Mouse (Mus musculus) activated CD4-positive, CD25-positive, alpha-beta regulatory T cell, adult 4 months (primary cell): ENCODE data around the gene Scml4. TPM values are rescaled to one million over a fixed set of nuclear protein-coding genes. Genes with fewer than 3 reads are reported as not detected.

Source experiments
- ATAC-seq: one replicate; pipeline ENCODE4 v1.8.0; 2017
- polyA plus RNA-seq, 2 experiments: library from polyadenylated mRNA; unstranded; fragments of 100-300 nt; shearing (Covaris generic); gene quantifications; one replicate each; pipeline ENCODE4 v1.2.1; 2017

The Scml4 gene
- 10 to 100 TPM; 26.9 to 40.4 TPM for polyA plus RNA-seq

- ATAC-seq, result peak; percentile 68
Observed at GRCm38 (mm10) chr10:42860159-42860911, at the start of gene Scml4. Gene Scml4, plus strand, starts transcription at chr10:42860370.

DNA sequence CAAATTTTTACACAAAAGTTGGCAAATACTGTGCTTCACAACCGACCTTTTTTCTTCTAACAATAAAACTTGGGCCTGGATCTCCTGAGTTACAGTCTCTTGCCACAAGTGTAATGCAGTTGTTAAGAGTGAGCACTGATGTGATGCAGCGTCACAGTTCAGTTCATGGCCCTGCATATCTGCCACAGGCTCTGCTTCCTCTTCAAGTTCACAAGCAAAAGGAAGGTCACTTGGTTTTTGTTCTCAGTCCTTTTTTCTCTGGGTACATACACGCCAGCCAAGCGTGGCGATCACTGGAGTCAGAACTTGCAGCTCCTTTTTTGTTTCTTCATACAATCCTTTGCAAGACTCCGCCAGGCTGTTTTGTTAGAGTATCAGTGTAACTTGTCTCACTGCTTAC, 34.2 kb upstream of the Scml4 start:
- no peak for ATAC-seq

GRCm38 (mm10) chr10:42827155-42827554, 33.0 kb upstream of the Scml4 start:
- no peak for ATAC-seq

DNA sequence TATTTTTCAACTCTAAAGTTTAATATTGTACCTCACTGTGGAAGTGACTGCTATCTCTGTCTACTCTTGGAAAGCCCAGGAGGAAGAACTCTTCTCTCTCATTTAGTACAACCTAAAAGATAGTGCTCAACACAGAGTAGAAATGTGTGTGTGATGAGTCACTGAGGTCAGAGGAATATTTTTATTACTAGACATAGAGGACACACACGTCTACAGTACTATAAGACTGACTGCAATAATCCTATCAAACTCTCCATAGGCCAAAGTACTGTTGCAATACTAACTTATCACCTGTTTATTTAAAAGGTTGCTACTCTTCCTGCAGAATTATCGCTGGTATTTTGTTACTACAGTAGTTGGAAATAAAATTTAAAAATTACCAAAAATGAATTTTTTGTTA, 30.2 kb upstream of the Scml4 start:
- ATAC-seq, result no peak

DNA sequence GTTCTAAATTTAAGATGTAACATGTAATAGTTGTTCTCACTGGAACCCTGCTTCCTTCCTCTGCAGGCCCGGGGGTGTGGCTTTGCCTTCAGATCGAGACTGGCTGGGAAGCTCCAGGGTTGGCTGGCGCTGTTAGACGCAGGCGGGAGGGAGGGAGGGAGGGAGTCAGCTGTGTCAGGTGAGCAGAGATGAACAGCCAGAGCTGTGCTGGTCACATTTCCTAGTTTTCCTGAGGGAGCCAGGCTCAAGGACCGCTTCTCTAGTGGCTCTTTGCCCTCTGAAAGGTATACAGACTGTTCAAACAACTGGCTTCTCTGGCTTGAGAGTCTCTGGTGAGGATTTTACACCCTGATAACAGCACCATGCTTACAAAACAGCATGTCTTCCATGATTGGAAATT, 29.8 kb upstream of the Scml4 start:
- ATAC-seq, result no peak

- ATAC-seq, result no peak
Observed at GRCm38 (mm10) chr10:42832677-42833076, 27.5 kb upstream of the Scml4 start.

DNA sequence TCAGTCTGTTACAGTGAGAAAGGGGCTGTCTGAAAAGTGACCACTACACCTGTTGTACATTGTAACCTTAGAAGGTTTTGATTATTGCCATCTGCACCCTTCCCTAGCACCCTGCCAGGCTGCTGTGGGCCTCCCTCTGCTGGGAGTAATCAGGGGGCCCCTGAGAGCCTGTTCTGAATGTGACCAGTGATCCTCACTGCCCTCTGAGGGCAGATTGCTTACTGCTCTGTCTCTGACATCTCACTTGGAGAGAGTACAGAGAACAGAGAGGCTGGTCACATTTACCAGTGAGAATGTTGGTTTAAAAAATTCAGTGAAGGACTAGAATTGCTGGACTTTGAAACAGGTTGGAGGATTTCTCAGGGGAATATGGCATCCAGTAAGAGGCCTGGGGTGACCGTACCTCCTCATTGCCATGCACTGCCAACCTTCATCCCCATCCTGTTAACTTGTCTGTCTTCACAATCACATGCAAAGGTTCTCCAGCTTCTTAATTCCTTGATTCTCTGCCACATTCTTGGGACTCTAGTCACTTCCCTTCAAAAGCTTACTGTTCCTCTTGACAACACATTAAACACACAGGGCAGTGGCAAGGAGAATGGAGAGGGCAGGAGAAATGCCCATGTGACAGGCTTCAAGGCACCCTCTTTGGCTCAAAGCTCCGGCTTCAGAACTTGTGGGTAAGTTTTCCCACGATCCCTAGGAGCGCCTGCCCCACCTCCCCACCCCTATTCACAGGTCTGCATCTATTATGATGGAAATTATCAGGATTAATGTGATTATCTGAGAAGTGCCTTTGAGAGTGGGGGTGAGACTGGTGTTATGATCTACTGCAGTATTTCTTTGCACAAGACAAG, 26.1 kb upstream of the Scml4 start:
- no peak for ATAC-seq

GRCm38 (mm10) chr10:42838106-42838505, 22.1 kb upstream of the Scml4 start:
- ATAC-seq, result no peak

GRCm38 (mm10) chr10:42838736-42839135, 21.4 kb upstream of the Scml4 start:
- ATAC-seq, result peak; percentile 82

DNA sequence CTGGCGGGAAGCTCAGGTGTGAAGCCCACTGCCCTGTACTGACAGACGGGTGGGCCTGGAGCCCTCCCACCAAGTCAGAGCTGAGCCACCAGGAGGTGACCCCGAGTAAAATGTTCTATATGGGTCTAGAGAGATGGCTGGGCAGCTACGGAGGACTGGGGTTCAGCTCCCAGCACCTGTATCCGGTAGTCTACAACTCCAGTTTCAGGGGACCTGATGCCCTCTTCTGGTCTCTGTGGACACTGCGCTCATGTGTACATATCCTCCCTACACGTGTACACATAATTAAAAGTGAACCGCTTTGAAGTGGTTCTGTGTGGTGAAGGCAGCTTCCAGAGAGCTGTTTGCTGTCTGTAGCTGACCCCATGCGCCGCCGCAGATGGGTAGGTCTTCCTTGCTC, 20.1 kb upstream of the Scml4 start:
- no peak for ATAC-seq

GRCm38 (mm10) chr10:42841531-42842195, 18.5 kb upstream of the Scml4 start:
- no peak for ATAC-seq

DNA sequence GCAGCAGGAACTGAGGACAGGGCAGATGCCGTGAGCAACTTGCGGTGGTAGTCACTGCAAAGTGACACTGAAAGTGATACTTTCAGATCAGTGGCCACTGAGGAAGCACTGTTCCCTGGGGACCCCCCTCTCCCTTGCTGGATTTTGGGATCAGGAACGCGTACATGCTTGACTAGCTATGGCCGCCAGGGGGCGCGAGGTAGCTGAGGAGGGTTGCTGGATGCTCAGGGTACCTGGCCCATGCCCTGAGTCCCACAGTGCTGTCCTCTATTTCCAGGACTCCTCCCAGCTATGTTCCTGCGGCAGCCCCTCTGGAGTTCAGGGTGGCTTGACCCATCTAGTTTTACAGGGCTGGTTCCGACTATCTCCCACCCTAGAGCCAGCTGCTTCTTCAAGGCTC, 17.8 kb upstream of the Scml4 start:
- ATAC-seq, result no peak

- ATAC-seq, result no peak
Observed at GRCm38 (mm10) chr10:42843416-42843815, 16.8 kb upstream of the Scml4 start.

DNA sequence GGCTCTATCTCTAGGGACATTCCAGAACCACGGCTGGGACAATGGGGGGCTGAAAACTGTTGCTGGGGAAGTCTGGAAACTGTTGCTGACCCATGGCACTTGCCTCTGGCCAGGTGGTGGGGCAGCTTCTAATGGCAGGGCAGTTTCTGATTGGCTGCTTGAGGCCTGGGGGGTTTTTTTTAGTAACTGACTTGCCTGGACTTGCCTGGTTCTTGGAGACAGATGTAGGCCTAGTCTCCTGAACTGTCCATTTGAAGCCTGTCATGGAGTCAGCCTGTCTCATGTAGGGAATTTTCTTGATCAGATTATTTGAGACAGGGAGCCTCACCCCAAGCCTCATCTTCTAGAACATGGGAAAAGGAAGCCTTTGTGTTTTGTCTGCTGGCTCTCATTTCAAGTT, 14.7 kb upstream of the Scml4 start:
- no peak for ATAC-seq

DNA sequence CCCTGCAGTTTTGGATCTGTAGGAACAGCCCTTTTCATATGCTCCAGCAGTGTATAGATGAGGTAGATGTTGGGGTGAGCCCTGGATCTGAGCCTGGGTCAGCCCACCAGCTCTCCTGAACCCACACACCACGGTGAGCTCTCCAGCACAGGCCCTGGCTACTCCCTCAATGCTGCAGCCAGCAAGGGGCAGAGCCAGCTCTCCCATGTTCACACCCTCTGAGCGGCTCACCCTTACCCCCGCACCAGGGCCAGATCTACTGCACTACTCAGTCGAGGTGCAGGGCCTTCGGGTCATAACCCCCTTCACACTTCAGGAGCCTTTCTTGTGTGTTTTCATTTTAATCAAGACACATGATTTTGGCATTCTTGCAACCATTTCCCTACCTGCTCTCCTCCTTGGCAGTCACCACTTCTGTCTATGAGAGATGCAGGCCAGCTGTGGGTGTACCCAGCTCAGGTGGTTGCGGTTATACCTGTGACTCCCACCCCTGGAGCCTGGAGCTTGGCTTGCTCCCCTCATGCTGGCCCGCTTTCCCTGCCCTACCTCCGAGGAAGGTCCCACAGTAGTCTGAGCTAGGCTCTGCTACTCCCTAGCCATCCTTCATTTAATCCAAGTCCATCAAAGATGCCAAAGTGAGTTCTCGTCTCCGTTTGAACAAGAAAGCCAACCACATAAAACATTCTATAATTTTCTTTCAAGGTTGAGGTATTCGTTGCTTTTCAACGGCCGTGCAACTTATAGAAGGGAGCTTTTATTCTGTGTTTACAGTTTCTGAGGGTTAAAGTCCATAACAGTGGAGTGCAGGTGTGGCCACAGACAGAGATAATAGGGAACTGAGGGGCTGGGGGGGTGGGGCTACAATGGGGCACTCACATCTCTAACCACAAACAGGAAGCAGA, 11.7 kb upstream of the Scml4 start:
- no peak for ATAC-seq

DNA sequence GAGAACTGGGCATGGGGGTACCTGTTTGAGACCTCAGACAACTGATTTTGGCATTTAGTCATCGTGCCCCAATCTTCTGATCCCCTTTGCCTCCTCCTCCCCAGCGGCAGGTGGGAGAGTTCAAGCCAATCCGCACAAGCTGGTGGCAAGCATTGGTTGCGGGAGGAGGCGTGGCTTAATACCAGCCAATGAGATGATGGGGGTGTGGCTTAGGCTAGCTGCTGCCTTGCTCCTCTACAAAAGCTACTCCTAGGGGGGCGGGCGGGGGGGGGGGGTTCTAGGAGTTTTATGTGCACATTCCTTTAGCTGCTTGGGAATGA, 11.1 kb upstream of the Scml4 start:
- ATAC-seq, result no peak

DNA sequence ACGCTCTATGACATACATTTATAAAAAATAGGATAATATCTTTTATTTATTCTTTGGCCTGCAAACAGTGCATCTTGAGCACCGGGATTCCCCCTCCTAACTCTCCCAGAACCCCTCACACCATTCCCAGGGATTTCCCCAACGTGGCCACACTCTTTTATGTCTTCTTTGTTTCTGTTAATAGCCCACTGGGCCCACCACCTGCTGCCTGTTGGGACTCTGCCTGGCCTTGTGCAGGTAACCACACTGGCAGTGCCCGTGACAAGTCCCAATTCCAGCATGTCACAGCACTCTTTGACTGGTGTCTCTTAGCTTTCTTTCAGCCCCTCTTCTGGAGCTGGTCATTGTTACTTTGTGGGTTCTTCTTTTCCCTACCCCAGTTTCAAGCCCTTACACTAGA, 5.3 kb upstream of the Scml4 start:
- ATAC-seq, result no peak

DNA sequence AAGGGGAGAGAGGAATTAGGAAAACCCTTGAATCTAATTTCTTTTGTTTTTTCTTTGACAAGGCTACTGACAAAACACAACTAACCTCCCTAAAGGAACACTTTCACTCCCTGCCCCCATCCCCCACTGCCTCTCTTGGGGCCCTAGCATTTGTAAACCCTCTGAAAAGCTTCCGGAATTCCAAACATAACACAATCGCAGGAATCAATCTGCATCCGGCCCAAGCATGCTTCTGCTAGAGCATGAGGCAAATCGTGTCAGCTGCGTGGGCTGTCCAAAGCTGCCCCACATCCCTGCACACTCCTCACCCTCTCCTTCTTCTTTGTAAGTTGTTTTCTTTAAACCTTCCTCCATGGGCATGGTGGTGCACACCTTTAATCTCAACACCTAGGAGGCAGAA, 4.9 kb upstream of the Scml4 start:
- no peak for ATAC-seq

- no peak for ATAC-seq
Observed at GRCm38 (mm10) chr10:42856574-42856973, 3.6 kb upstream of the Scml4 start.

GRCm38 (mm10) chr10:42857021-42857420, 3.1 kb upstream of the Scml4 start:
- ATAC-seq, result no peak

DNA sequence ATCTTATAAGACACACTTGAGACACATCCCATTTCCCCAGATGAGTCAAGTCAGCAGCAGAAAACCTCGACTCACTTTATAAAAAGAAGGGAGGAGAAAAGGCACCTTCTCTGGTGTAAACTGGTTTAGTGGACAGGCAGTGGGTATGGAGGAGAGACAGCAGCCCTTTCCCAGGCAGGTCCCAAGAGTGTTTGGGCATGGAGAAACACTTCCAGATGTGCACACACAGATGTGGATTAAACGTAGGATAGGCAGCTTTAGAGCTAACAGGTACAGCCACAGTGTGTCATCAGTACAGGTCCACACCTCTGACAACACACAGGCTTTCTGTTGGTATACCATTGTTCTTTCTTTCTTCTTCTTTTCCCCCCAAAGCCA, 400 bp upstream of the Scml4 start:
- no peak for ATAC-seq

- ATAC-seq, result no peak
Observed at GRCm38 (mm10) chr10:42861446-42861845, 1.3 kb downstream of the Scml4 start.
